Mouse (Mus musculus) CH12.LX (cell line): Measurements from ENCODE around the gene Dennd2a.

Source experiments
- CTCF ChIP-seq, 2 experiments: IDR thresholded peaks in 1 of 2; conservative IDR thresholded peaks in 1 of 2; 2 replicates each; pipeline ENCODE4 v1.5.1; 2011 to 2012; ENCODE audit warnings: low read depth in 2 of 2, low read length in 2 of 2, improper control_type of control experiment in 1 of 2, inconsistent platforms in 1 of 2, mild to moderate bottlenecking in 1 of 2, moderate library complexity in 1 of 2
- ETS1 ChIP-seq: conservative IDR thresholded peaks from 2 replicates; pipeline ENCODE4 v1.6.1; 2012; ENCODE audit warnings: low read depth, mild to moderate bottlenecking, inconsistent platforms, low read length, improper control_type of control experiment, moderate library complexity
- GABPA ChIP-seq: IDR thresholded peaks from 2 replicates; pipeline ENCODE4 v1.6.1; 2012; ENCODE audit warnings: low read depth, low read length, improper control_type of control experiment, inconsistent platforms; ENCODE audit not compliant: insufficient replicate concordance
- JUND ChIP-seq: conservative IDR thresholded peaks from 2 replicates; pipeline ENCODE4 v1.6.1; 2011; ENCODE audit warnings: low read depth, low read length, improper control_type of control experiment
- MAZ ChIP-seq: IDR thresholded peaks from 2 replicates; pipeline ENCODE4 v1.6.1; 2012; ENCODE audit warnings: low read depth, mild to moderate bottlenecking, inconsistent platforms, low read length, improper control_type of control experiment, moderate library complexity
- POLR2A ChIP-seq: IDR thresholded peaks from 2 replicates; pipeline ENCODE4 v1.6.1; 2011; ENCODE audit warnings: low read depth, mild to moderate bottlenecking, improper control_type of control experiment, low read length
- POLR2AphosphoS2 ChIP-seq: IDR thresholded peaks from 2 replicates; pipeline ENCODE4 v1.6.1; 2011; ENCODE audit warnings: low read depth, low read length, improper control_type of control experiment

DNA sequence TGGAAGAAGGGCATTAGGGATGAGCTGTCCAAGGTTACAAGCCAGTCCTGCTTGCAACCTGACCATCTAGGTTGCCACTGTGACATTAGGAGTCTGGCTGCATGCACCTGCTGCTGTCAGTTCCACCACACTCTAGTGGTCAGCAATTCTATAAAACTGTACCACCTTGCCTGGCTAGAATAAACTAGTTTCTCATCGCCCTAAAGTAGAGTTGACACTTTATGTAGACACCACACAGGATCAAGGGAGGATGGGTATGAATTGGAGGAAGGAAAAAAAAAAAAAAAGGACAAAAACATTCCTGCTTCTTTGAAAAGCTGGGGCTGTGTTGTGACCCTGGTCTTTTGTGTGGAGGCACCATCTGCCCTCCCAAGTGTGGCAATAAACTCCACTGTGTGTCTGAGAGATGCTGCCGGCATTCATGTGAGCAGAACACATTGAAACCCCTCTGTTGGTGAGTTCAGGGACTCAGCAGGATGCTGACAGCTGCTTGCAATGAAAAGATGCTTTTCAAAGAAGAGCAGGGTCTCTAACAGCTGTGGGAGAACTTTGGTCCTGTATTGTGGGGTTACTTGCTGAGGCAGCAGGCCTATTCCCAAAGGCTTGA is 122.7 kb downstream of the Dennd2a start:
- TF ChIP-seq MAZ (no peak), ETS1 (no peak), POLR2AphosphoS2 (no peak), CTCF (conservative IDR thresholded peaks at IDR 0.05 in 1 of 2, IDR thresholded peaks at IDR 0.05 in 1 of 2; ENCODE audit: low read depth in 2 of 2, low read length in 2 of 2) (no peak), POLR2A (no peak), GABPA (no peak), JUND (no peak)
